Mouse (Mus musculus): ENCODE measurements around the gene Gm37240.

The Gm37240 gene

GRCm38 (mm10) chr3:85681136-85681535 lies 206.2 kb downstream of the Gm37240 start:
- no peak for DNase-seq (ENCODE audit: low spot score in 2 of 2)

- no peak for DNase-seq (ENCODE audit: low spot score in 2 of 2)
Observed at GRCm38 (mm10) chr3:85679960-85680359, 207.4 kb downstream of the Gm37240 start.

- no peak for DNase-seq (ENCODE audit: low spot score in 2 of 2)
Observed at GRCm38 (mm10) chr3:85679312-85679933, 207.9 kb downstream of the Gm37240 start.

- DNase-seq (ENCODE audit: low spot score in 2 of 2): no peak
Observed at GRCm38 (mm10) chr3:85677952-85678351, 209.4 kb downstream of the Gm37240 start.

GRCm38 (mm10) chr3:85677133-85677532 lies 210.2 kb downstream of the Gm37240 start:
- no peak for DNase-seq (ENCODE audit: low spot score in 2 of 2)

GRCm38 (mm10) chr3:85669844-85670243 lies 217.5 kb downstream of the Gm37240 start:
- no peak for DNase-seq (ENCODE audit: low spot score in 2 of 2)

- DNase-seq (ENCODE audit: low spot score in 2 of 2): no peak
Observed at GRCm38 (mm10) chr3:85667683-85668082, 219.6 kb downstream of the Gm37240 start.

GRCm38 (mm10) chr3:85666736-85667135 lies 220.6 kb downstream of the Gm37240 start:
- no peak for DNase-seq (ENCODE audit: low spot score in 2 of 2)

GRCm38 (mm10) chr3:85666166-85666565 lies 221.2 kb downstream of the Gm37240 start:
- no peak for DNase-seq (ENCODE audit: low spot score in 2 of 2)

GRCm38 (mm10) chr3:85664591-85665171 lies 222.6 kb downstream of the Gm37240 start:
- DNase-seq (ENCODE audit: low spot score in 2 of 2): no peak

GRCm38 (mm10) chr3:85663826-85664225 lies 223.5 kb downstream of the Gm37240 start:
- no peak for DNase-seq (ENCODE audit: low spot score in 2 of 2)

- no peak for DNase-seq (ENCODE audit: low spot score in 2 of 2)
Observed at GRCm38 (mm10) chr3:85661926-85662813, 225.1 kb downstream of the Gm37240 start.

- no peak for DNase-seq (ENCODE audit: low spot score in 2 of 2)
Observed at GRCm38 (mm10) chr3:85659681-85660080, 227.6 kb downstream of the Gm37240 start.

GRCm38 (mm10) chr3:85655538-85655937 lies 231.8 kb downstream of the Gm37240 start:
- no peak for DNase-seq (ENCODE audit: low spot score in 2 of 2)

GRCm38 (mm10) chr3:85652727-85653665 lies 234.3 kb downstream of the Gm37240 start:
- DNase-seq (ENCODE audit: low spot score in 2 of 2): no peak

- no peak for DNase-seq (ENCODE audit: low spot score in 2 of 2)
Observed at GRCm38 (mm10) chr3:85649176-85649575, 238.1 kb downstream of the Gm37240 start.

GRCm38 (mm10) chr3:85645517-85646004 lies 241.8 kb downstream of the Gm37240 start:
- DNase-seq (ENCODE audit: low spot score in 2 of 2): no peak

- DNase-seq (ENCODE audit: low spot score in 2 of 2): no peak
Observed at GRCm38 (mm10) chr3:85644814-85645213, 242.5 kb downstream of the Gm37240 start.

GRCm38 (mm10) chr3:85641751-85642150 lies 245.6 kb downstream of the Gm37240 start:
- no peak for DNase-seq (ENCODE audit: low spot score in 2 of 2)

GRCm38 (mm10) chr3:85636716-85637447 lies 250.4 kb downstream of the Gm37240 start:
- DNase-seq (ENCODE audit: low spot score in 2 of 2): no peak

- DNase-seq (ENCODE audit: low spot score in 2 of 2): no peak
Observed at GRCm38 (mm10) chr3:85635591-85635990, 251.7 kb downstream of the Gm37240 start.

Data from spleen, postnatal 4 days (tissue).